Mouse (Mus musculus): ENCODE measurements at regions not wholly inside any gene's neighbourhood (a gene's known extent, or its start where the extent isn't known, plus 50 kb on each side); places are given as distances from the start of the nearest gene placed in this dataset.

- no peak for TF ChIP-seq CTCF (IDR thresholded peaks at IDR 0.05; ENCODE audit: control insufficient read depth, insufficient read depth, low read length)
- no peak for TF ChIP-seq POLR2A (IDR thresholded peaks at IDR 0.05; ENCODE audit: borderline replicate concordance, control insufficient read depth, low read depth, low read length)
These were observed 456.8 kb upstream of the Tmpo start for GRCm38 (mm10) chr10:91637911-91638310.
